Mouse (Mus musculus) kidney, adult 8-10 months (tissue): ENCODE measurements around the gene Mapk1ip1.
A peak's percentile ranks its signal among the peaks of the same experiment; 100 is the strongest.

Source experiments
- DNase-seq, 2 experiments: peaks; one replicate each; pipeline ENCODE4 v3.0.0; 2022

Gene Mapk1ip1

DNA sequence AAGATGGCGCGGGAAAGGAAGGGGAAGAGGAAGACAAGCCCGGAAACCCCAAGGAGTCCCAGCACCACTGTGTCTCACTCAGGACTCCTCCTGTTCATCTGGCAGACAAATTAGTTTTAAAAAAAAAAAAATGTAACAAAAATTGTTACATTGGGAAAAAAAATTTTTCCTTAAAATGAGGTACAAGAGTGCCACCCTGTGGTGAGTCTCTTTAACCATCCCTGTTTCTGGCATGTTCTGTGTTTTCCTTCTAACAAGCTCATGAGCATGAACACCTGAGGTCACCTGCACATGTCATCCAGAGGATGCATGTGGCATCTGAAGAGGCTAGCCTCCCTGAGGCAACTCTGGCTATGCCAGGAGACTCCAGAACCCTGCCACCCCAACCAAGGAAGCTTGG is 11.0 kb downstream of the Mapk1ip1 start:
- DNase-seq = no peak

DNA sequence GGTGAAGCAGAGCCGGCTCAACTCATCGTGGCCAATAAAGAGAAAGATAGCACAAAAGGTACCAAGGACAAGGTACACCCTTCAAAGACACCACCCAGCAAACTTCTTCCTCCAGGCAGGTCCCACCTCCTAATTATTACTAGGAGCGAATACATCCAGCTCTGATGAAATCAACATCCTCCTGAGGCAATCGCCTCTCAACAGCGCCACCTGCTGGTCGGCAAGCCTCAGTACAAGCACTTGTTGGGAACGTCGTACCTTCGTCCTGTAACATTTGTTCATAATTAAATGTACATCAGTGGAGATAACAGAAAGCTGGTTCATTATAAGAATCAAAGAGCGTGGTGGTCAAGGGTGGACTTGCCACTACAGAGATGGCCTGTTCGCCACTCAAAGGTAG is 18.3 kb downstream of the Mapk1ip1 start:
- DNase-seq = peak in 1 of 2 experiments; percentile 45

GRCm38 (mm10) chr7:138824995-138825756 is 20.9 kb downstream of the Mapk1ip1 start:
- DNase-seq = no peak

DNA sequence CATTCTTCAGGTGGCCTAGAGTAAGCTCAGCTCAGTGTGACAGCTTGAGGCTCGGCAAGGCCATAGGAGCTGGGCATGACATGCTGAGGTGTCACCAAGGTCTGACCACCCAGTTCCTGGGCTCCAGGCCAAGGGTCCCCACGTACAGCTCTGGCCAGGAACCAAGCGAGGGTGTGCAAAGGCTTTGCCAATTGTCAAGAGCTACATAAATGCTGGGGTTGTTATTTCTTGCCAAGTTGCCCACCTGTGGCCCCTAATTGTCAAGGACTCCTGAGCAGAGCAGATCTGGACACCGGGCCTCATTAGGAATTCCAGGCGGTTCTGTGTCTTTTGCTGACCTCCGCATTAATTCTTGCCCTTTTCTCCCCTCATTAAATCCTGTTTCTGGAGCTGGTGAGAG is 21.6 kb downstream of the Mapk1ip1 start:
- no peak for DNase-seq

- DNase-seq = peak; percentile 8 to 30
Observed at GRCm38 (mm10) chr7:138818314-138818713, 27.8 kb downstream of the Mapk1ip1 start.

DNA sequence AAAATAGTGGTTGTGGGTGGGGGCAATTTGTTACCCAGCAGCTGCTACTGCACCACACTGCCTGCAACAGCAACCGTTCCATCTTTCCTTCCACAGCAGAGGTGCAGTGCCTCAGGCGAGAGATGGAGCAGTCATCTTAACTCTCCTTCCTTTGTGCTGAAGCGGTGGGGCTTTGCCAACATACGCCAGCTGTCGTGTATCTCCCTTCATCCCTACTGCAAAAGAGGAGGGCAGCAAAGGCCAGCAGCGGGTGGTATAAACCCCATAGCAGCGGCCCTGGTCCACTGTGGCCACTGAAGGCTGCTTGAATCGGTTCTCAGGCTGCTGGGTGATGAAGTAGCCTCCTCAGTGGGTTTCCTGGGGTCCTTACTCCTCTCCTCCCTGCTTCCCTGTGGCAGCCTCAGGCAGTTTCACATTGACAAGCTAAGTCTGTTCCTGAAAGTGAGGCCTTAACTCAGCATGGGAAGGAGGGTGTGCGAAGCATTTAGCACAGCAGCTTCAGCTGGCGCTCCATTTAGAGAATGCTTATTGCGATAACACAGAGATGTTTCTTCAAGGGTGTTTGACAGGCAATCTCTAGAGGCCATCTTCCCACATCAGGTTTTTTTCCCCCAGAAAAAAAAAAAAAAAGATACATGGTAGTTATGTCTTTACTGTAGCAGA is 32.7 kb downstream of the Mapk1ip1 start:
- no peak for DNase-seq

DNA sequence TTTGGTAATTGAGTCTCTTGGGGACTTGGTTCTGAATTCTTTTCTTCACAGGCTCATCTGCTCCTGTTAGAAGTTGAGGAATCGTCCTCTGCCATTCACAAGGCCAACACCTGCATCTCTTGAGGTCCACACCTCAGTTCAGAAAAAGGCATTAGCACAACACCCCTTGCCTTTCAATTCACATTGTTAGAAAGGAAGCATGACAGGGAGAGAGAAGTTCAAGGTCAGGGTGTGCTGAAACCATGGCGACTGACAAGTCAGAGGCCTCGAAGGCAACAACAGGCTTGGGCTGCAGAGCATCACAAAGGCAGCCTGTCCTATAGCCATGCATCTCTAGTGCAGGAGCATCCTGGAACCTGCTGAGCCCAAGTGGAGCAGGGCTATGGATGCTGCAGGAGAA is 38.9 kb downstream of the Mapk1ip1 start:
- DNase-seq = no peak

- DNase-seq = peak in 1 of 2 experiments; percentile 14
Observed at GRCm38 (mm10) chr7:138803386-138803785, 42.7 kb downstream of the Mapk1ip1 start.

DNA sequence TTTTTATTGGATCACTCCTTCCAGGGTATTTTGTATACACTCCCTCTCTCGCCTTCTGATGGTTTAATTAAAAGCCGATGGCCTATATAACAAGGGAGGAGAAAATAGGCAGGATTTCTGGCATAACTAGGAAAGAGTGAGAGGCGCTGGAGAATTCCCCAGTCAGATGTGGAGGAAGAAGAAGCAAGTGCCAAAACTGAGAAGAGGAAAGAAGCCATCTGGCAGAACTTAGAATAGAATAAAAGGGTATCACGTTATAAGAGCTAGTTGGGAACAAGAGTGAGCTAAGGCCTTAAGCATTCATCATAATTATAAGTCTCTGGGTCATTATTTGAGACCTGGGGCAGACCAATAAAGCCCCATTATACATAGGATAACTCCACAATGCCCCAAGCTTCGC is 58.0 kb downstream of the Mapk1ip1 start:
- DNase-seq = no peak
